Mouse (Mus musculus): ENCODE results near the gene 4930453N24Rik. TPM values are rescaled to one million over a fixed set of nuclear protein-coding genes. Genes with fewer than 3 reads are reported as not detected.

The 4930453N24Rik gene
- total RNA-seq (2021) = 10 to 100 TPM; 22.9 to 25.5 TPM
- long read RNA-seq, experiment 1, full-length matches to known transcripts = 14 of 16 reads
- long read RNA-seq, experiment 1, partial matches to known transcripts = 0 of 16 reads
- long read RNA-seq, experiment 1, other reads (novel, unspliced or antisense) = 2 of 16 reads
- long read RNA-seq, experiment 2, full-length matches to known transcripts = 16 of 17 reads
- long read RNA-seq, experiment 2, partial matches to known transcripts = 1 of 17 reads
- long read RNA-seq, experiment 2, other reads (novel, unspliced or antisense) = 0 of 17 reads

- DNase-seq = peak; percentile 85
Measured at GRCm38 (mm10) chr16:64770521-64771430, at the start of gene 4930453N24Rik. 4930453N24Rik (minus strand) TSS chr16:64771161.

DNA sequence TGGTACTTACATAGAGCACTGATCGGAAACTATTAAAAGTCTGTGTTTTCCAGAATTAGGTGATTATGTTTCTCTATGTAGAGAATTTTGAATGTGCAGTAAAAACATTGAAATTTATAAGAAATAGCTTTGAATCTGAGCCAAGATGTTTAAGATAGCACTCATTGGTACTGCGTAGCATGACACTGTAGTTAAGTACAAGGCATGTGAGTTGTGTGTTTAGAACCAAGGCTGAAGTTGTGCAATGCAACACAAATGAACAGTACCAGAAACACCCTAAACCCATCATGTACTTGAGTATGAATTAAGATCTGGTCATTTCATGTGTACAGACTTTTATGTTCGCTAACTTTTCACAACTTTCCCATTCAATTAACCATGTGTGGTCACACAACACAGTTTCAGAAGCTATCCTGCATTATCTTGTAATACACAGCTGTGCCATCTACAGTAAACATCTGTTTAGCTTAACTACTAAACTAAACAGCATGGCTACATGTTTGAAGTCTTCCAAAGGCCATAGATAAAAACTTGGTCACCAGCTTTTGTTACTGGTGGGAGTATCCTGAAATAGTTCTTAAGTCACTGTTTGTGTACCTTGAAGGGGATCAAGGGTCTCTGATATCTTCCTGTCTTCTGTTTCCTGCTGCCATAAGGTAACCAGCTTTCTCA, 46.3 kb upstream of the 4930453N24Rik start:
- DNase-seq = no peak

DNA sequence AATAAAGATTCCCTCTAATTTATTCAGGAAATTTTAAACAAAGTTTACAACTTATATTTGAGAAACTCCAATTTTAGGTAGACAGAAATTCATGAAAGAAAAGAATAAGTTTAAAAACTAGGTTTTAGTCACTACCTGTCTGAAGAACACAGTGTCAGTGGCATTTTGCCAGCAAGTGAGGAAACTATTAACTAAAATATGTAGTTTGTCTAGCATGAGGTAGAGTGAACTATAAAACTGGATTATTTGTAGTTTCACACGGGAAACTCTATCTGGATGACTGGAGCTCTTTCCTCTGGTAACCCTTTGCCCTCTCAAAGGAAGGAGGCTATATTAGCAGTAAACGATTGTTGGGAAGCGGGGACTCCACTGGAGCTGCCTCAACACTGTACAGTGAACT, 32.1 kb upstream of the 4930453N24Rik start:
- no peak for DNase-seq

DNA sequence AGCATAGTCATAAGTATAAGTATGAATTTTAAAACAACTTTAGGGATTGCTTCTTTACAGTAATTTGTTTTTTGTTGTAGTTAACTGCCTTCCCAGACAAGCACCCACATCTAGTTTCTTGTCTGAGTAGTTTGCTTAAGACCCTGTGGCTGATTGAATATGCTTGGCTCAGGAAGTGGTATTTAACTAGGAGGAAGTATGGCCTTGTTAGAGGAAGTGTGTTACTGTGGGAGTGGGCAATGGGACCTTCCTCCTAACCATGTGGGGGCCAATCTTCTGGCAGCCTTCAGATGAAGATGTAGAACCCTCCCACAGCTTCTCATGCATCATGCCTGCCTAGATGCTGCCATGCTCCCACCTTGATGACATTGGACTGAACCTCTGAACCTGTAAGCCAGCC, 30.7 kb upstream of the 4930453N24Rik start:
- no peak for DNase-seq

DNA sequence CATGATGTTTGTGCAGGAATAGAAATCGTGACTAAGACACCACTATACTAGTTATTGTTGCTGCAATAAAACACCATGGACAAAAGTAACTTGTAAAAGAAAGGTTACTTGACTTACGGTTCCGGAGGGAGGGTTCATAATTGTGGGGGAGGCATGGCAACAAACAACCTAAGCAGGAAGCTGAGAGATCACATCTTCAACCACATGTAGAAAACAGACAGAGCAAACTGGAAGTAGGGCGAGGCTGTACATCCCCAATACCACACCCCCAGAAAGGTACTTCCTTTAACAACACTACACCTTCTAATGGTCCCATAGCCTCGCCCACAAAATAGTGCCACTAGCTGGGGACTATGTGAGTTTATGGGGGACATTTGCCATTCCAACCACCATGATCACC, 29.4 kb upstream of the 4930453N24Rik start:
- no peak for DNase-seq

GRCm38 (mm10) chr16:64794802-64795201, 23.8 kb upstream of the 4930453N24Rik start:
- no peak for DNase-seq

DNA sequence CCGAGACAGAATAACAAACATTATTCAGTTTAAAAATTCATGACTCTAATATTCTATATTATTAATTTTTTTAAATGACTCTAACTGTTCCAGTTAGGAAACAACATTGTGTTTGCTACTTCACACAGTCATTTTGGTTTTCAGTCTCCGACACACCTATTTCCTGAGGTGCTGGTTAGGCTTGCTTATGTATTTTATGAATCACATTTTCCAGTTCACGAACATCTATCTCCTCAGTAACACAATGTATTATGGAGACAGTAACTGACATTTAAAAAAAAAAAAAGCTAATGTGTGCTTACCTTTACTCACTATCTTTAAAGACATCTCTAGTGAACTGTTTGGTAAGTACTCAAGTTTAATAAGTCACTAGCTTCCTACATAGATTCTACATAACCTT, 18.7 kb upstream of the 4930453N24Rik start:
- no peak for DNase-seq

DNA sequence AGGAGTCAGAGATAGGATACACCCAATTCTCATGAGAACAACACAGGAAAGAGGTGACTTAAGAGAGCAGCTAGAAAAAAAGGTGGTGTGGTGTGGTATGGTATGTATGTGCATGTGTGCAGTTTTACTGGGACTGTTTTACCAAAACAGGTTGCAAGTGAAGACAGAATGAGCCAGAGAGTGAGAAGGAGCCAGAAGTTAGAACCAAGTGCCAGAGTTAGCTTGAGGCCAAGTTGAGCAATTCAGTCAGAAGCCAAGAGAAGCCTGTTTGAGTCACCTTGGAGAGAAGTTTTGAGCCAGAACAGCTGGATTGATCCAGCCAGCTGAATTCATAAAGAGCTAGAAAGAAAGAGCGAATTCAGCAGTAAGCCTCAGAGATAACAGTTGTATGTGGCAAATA, 4.6 kb upstream of the 4930453N24Rik start:
- DNase-seq = no peak

- no peak for DNase-seq
Measured at GRCm38 (mm10) chr16:64771431-64771818, 464 bp upstream of the 4930453N24Rik start.

GRCm38 (mm10) chr16:64766696-64767300, 4.2 kb downstream of the 4930453N24Rik start:
- no peak for DNase-seq

DNA sequence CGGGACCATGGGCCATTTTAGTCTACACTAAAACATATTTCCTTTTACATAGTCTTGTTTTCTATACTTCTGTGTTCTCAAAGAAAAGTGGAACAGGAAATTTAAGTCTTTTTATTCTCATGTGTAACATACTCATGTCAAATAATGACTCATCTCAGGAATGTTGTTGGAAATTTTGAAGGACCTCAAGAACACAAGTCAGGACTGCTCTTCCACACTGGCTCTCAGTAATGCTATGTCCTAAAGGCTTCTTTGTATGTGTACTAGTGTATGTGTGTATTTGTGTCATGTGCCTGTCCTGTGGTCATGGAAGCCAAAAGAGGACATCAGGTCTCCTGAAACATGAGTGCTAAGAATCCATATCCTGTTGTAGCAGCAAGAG, 11.7 kb downstream of the 4930453N24Rik start:
- no peak for DNase-seq

GRCm38 (mm10) chr16:64758561-64759244, 12.3 kb downstream of the 4930453N24Rik start:
- DNase-seq = no peak

DNA sequence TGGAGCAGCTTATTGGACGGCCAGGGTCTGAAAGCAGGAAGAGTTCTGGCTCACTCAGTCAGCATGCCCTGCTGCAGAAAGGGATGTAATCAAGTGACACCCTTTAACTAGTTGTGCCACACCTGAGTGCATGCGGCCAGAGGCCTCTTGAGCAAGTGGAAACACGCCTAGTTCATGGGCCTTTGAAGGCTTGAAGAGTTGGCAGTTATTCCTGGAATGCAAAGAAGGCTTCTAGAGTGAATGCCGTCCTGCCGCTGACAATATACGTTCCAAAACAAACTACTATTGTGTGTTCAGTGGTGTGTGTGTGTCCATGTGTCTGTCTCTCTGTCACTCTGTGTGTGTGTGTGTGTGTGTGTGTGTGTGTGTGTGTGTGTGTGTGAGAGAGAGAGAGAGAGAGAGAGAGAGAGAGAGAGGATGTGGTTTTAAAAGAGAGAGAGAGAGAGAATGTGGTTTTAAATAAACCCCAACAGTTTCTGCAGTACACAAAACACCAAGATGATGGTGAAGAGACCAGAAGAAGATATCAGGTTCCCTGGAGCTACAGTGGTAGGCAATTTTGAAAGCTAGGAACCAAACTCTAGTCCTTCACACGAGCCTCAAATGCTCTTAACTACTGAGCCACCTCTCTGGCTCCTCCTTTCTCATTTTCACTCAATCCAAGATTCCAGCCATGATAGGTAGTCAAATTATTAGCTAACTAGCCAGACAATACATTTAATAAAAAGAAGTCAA, 13.1 kb downstream of the 4930453N24Rik start:
- DNase-seq = no peak

GRCm38 (mm10) chr16:64756321-64756720, 14.6 kb downstream of the 4930453N24Rik start:
- no peak for DNase-seq

DNA sequence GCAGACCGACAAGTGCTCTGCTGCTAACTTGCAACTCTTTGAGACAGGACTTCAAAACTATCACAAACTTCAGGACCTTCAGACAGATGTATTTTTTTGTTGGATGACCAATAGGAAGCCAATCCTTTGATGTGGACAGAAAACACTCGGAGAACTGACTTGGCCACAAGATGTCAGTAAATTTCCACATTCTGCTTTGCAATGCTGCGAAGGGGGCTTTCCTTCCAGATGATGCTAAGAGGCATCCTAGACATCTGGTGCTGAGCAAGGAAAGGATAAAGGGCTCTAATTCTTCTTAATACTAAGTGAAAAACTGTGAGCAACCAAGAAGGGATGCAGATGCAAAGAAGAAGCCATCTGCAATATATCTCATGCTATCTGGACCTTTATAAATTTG, 16.2 kb downstream of the 4930453N24Rik start:
- no peak for DNase-seq

GRCm38 (mm10) chr16:64753990-64754742, 16.8 kb downstream of the 4930453N24Rik start:
- no peak for DNase-seq

DNA sequence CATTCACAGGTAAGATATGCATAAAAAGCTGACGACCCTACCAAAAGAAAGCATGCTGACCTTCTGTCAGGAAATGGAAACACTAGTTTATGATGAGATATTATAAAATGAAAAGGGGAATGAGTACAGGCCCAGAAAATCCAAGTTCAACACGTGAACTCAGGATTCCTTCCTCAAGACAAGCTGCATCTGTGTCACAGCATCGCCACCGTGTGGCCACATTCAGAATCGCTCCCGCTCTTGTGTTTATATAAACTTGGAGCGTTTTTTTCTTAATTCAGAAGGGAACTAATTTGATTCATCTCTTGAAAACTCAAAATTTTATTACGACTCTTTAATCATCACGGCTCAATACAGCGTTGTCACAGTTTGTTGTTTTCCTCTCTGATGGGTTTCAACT, 22.7 kb downstream of the 4930453N24Rik start:
- DNase-seq = peak; percentile 74

GRCm38 (mm10) chr16:64745089-64745488, 25.9 kb downstream of the 4930453N24Rik start:
- no peak for DNase-seq

GRCm38 (mm10) chr16:64737289-64737688, 33.7 kb downstream of the 4930453N24Rik start:
- no peak for DNase-seq

Measured in gastrocnemius, postnatal 10 days (tissue).